Mouse (Mus musculus) lung, embryonic 14.5 days (tissue): ENCODE data around the gene Stim1. TPM values are rescaled to one million over a fixed set of nuclear protein-coding genes. Genes with fewer than 3 reads are reported as not detected.

Experiments used
- ATAC-seq: fragments of 200-750 bp; cut with Nextera tagmentation; 2 replicates; pipeline ENCODE4 v1.8.0; 2017; ENCODE audit warnings: mild to moderate bottlenecking, moderate TSS enrichment, moderate library complexity; ENCODE audit not compliant: insufficient read depth
- DNase-seq: peaks from one replicate; pipeline ENCODE4 v3.0.0-alpha.2; 2015
- H3K27ac ChIP-seq: fragments of 300-500 bp; sonication (generic); 2 replicates; pipeline ENCODE4 v1.5.1; 2014; ENCODE audit warnings: low read depth, mild to moderate bottlenecking, moderate library complexity
- H3K27me3 ChIP-seq: fragments of 300-500 bp; sonication (generic); 2 replicates; pipeline ENCODE4 v1.6.1; 2014; ENCODE audit warnings: low read length, control low read depth; ENCODE audit not compliant: insufficient read depth
- H3K36me3 ChIP-seq: fragments of 300-500 bp; sonication (generic); 2 replicates; pipeline ENCODE4 v1.6.1; 2014; ENCODE audit warnings: control low read depth; ENCODE audit not compliant: insufficient read depth
- H3K4me1 ChIP-seq: fragments of 300-500 bp; sonication (generic); 2 replicates; pipeline ENCODE4 v1.6.1; 2014; ENCODE audit warnings: antibody characterized with exemption, control low read depth; ENCODE audit not compliant: insufficient read depth
- H3K4me2 ChIP-seq: fragments of 300-500 bp; sonication (generic); 2 replicates; pipeline ENCODE4 v1.6.1; 2014; ENCODE audit warnings: mild to moderate bottlenecking
- H3K4me3 ChIP-seq: fragments of 300-500 bp; sonication (generic); 2 replicates; pipeline ENCODE4 v1.5.1; 2014; ENCODE audit warnings: low read depth, low read length
- H3K9ac ChIP-seq: fragments of 300-500 bp; sonication (generic); 2 replicates; pipeline ENCODE4 v1.6.1; 2014
- H3K9me3 ChIP-seq: fragments of 300-500 bp; sonication (generic); 2 replicates; pipeline ENCODE4 v1.6.1; 2016; ENCODE audit warnings: low read depth, low read length, control low read depth
- CTCF ChIP-seq: IDR thresholded peaks from 2 replicates; pipeline ENCODE4 v1.5.1; 2016; ENCODE audit warnings: antibody characterized with exemption, low read depth
- WGBS: fragments of 180-500 bp; shearing (Covaris S2); extraction: QIAGEN DNeasy Blood & Tissue Kit; methylation state at CpG from one replicate; pipeline ENCODE4 v1.1.7; 2014; 5-methylcytosine and 5-hydroxymethylcytosine counted together
- polyA plus RNA-seq: library from polyadenylated mRNA; unstranded; fragments of >200 nt; fragmentation: Nextera tagmentation; extraction: Ambion mirVana; gene quantifications from 2 replicates; pipeline ENCODE4 v1.2.1, GENCODE M21; 2014

Stim1 gene
- polyA plus RNA-seq, 1 experiment from 2014 or later = 15.9 TPM

DNA sequence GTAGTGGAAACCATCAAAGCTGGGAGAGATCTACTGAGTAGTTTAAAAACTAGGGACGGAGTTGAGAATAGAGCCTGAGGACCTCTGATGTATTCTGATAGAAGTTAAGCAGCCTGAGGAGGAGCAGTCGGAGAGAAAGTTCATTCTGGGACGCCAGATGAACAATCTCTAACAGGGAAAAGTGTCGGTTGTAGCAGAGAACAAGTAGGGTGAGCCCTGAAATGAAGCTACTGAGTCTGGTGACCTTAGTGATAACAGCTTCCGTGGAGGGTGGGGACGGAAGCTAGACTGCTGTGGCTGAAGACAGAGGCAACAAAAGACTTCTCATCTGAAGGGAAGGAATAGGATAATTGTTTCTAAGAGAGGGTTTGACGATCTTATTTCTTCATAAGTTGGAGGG is 47.8 kb downstream of the Stim1 start:
- H3K4me2 ChIP-seq = no peak overlapping the region
- no peaks in the 10 kb centered on the region for H3K9me3 ChIP-seq
- no peak overlapping the region for H3K4me3 ChIP-seq
- no peak for TF ChIP-seq CTCF
- no peaks in the 10 kb centered on the region for H3K4me1 ChIP-seq
- no peak for ATAC-seq
- peak; percentile 7 for DNase-seq
- no peak overlapping the region for H3K9ac ChIP-seq
- H3K27me3 ChIP-seq = no peaks in the 10 kb centered on the region
- 34% methylated on average over 7 of the region's 7 CpGs for WGBS
- H3K36me3 ChIP-seq = no peaks in the 10 kb centered on the region
- H3K27ac ChIP-seq = no peak overlapping the region

- H3K4me2 ChIP-seq = no peak overlapping the region
- WGBS = 83% methylated on average over 3 of the region's 3 CpGs
- H3K4me3 ChIP-seq = no peak overlapping the region
- H3K4me1 ChIP-seq = no peaks in the 10 kb centered on the region
- ATAC-seq = no peak
- TF ChIP-seq CTCF = no peak
- H3K36me3 ChIP-seq = no peaks in the 10 kb centered on the region
- no peak overlapping the region for H3K9ac ChIP-seq
- DNase-seq = no peak
- no peak overlapping the region for H3K27ac ChIP-seq
- no peaks in the 10 kb centered on the region for H3K27me3 ChIP-seq
- no peaks in the 10 kb centered on the region for H3K9me3 ChIP-seq
These were observed 50.1 kb downstream of the Stim1 start for GRCm38 (mm10) chr7:102317583-102318168.

DNA sequence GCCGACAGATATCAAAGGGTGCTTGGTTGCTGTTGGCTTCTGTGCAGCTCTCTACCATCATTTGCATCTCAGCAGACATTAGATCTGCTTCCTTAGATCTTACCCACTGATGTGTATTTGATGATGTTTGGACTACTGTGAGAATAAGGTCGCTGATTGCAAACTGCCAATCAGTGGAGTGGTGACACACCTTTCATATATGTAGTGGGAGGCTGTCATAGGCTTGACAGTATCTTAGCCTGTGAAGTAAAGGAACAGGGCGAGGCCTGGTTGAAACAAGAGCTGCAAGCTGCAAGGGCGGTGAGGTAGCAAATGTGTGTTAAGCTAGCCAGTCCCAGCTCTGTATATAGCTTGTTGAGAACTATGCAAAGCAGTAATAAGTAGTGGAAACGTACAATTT is 54.5 kb downstream of the Stim1 start:
- no peak overlapping the region for H3K9ac ChIP-seq
- no peak for ATAC-seq
- no peak for TF ChIP-seq CTCF
- no peaks in the 10 kb centered on the region for H3K27me3 ChIP-seq
- no peaks in the 10 kb centered on the region for H3K9me3 ChIP-seq
- no peak for DNase-seq
- H3K36me3 ChIP-seq = no peaks in the 10 kb centered on the region
- no peaks in the 10 kb centered on the region for H3K4me1 ChIP-seq
- no peak overlapping the region for H3K4me2 ChIP-seq
- no peak overlapping the region for H3K4me3 ChIP-seq
- 81% methylated on average over 5 of the region's 5 CpGs for WGBS
- no peak overlapping the region for H3K27ac ChIP-seq

GRCm38 (mm10) chr7:102326323-102326722 is 58.7 kb downstream of the Stim1 start:
- H3K27ac ChIP-seq = no peak overlapping the region
- no peak overlapping the region for H3K4me3 ChIP-seq
- no peak overlapping the region for H3K9ac ChIP-seq
- TF ChIP-seq CTCF = no peak
- H3K4me2 ChIP-seq = no peak overlapping the region
- no peaks in the 10 kb centered on the region for H3K4me1 ChIP-seq
- H3K9me3 ChIP-seq = no peaks in the 10 kb centered on the region
- H3K27me3 ChIP-seq = no peaks in the 10 kb centered on the region
- no peak for DNase-seq
- no peaks in the 10 kb centered on the region for H3K36me3 ChIP-seq
- no peak for ATAC-seq

DNA sequence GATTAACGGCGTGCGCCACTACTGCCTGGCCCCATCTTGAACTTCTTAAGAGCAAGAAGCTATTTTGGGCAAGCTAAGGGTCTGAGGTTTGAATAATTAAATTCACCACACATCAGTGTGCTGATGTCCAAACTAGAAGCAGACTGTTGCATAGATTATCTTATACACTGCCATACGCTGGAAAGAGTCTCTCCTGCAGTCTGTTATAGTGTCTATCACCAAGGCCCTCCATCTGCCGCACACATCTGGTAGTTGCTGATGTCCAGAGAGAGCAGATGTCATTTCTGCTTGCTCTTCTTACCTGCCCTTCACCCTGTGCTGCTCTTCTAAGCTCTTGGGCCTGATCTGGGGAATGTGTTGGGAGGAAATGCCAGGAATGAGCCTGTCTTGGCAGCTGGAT is 62.7 kb downstream of the Stim1 start:
- Histone ChIP-seq H3K4me1 (no peaks in the 10 kb centered on the region), H3K27ac (no peak overlapping the region)
- WGBS = 87% methylated on average over 5 of the region's 5 CpGs

GRCm38 (mm10) chr7:102331476-102331875 is 63.9 kb downstream of the Stim1 start:
- H3K4me3 ChIP-seq = no peak overlapping the region
- H3K27me3 ChIP-seq = no peaks in the 10 kb centered on the region
- DNase-seq = no peak
- H3K9ac ChIP-seq = no peak overlapping the region
- no peaks in the 10 kb centered on the region for H3K36me3 ChIP-seq
- H3K4me1 ChIP-seq = no peaks in the 10 kb centered on the region
- no peak overlapping the region for H3K4me2 ChIP-seq
- H3K27ac ChIP-seq = no peak overlapping the region
- TF ChIP-seq CTCF = no peak
- 58% methylated on average over 3 of the region's 3 CpGs for WGBS
- no peak for ATAC-seq
- H3K9me3 ChIP-seq = no peaks in the 10 kb centered on the region

More for the DNA sequence above, 62.7 kb downstream of the Stim1 start:
- Histone ChIP-seq H3K27me3 (no peaks in the 10 kb centered on the region), H3K9ac (no peak overlapping the region), H3K4me3 (no peak overlapping the region), H3K36me3 (no peaks in the 10 kb centered on the region), H3K9me3 (no peaks in the 10 kb centered on the region), H3K4me2 (no peak overlapping the region)
- ATAC-seq = no peak
- TF ChIP-seq CTCF = no peak
- DNase-seq = no peak

DNA sequence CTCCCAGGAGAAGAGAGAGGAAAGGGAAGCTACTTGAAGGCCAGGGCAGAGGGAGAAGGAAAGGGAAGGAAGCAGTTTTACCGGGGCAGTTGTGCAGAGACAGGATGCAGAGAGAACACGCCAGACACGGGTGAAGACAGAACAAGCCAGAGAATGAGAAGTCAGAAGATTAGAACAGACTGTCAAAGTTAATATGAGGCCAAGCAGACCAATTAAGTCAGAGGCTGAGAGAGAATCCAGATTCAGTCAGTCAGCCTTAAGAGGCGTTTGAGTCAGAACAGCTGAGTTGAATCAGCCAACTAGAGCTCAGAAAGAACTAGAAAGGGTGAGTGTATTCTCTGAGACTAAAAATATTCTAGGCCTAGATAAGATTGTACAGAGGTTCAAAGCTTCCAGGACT is 66.1 kb downstream of the Stim1 start:
- Histone ChIP-seq H3K27ac (no peak overlapping the region), H3K9ac (no peak overlapping the region), H3K9me3 (no peaks in the 10 kb centered on the region), H3K4me3 (no peak overlapping the region), H3K27me3 (no peaks in the 10 kb centered on the region), H3K4me1 (no peaks in the 10 kb centered on the region), H3K36me3 (no peaks in the 10 kb centered on the region), H3K4me2 (no peak overlapping the region)
- ATAC-seq (no peak), DNase-seq (no peak)
- 46% methylated on average over 4 of the region's 4 CpGs for WGBS
- TF ChIP-seq CTCF = no peak

DNA sequence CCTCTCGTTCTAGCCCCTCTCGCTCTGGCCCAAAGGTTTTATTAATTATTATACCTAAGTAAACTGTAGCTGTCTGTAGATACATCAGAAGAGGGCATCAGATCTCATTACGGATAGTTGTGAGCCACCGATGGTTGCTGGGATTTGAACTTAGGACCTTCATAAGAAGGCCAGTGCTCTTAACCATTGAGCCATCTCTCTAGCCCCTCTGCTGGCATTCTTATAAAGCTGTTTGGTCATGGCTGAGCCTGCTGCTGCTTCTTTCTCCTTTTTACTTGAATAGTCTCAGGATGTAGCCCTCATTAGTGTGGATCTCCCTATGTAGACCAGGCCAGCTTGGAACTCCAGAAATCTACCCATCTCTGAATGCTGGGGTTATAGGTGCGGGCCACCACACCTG is 69.7 kb downstream of the Stim1 start:
- Histone ChIP-seq H3K4me3 (no peak overlapping the region), H3K27ac (no peak overlapping the region), H3K27me3 (no peaks in the 10 kb centered on the region), H3K9me3 (no peaks in the 10 kb centered on the region), H3K9ac (no peak overlapping the region), H3K4me1 (no peaks in the 10 kb centered on the region), H3K36me3 (no peaks in the 10 kb centered on the region), H3K4me2 (no peak overlapping the region)
- no peak for DNase-seq
- ATAC-seq = no peak
- 91% methylated on average over 5 of the region's 5 CpGs for WGBS
- TF ChIP-seq CTCF = no peak
